Mouse (Mus musculus) ovary, postnatal 10 days (tissue): ENCODE results near the gene Aktip.

Source experiments
- DNase-seq: peaks from one replicate; pipeline ENCODE4 v3.0.0; 2022; ENCODE audit warnings: low spot score

Gene Aktip

DNA sequence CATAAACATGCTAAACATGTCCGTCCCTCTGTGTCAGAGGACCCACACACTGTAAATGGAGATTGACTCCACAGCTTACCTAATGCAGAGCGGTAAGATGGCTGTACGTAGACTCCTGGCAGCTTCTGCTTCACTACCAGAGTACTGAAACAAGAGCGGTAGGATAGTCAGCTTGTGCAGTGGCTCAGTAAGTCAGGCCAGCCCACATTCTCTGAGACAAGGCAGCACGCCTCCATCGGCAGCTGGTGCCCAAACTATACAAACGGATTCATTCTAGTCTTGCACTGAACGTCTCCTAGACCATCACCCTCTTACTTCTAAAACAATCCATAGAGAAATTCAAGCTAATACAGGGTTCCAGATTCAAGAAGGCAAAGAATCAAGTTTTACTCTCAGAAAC lies 73.0 kb downstream of the Aktip start:
- no peak for DNase-seq

GRCm38 (mm10) chr8:91124315-91124714 lies 75.5 kb downstream of the Aktip start:
- DNase-seq = no peak

- no peak for DNase-seq
Measured at GRCm38 (mm10) chr8:91118131-91118530, 81.6 kb downstream of the Aktip start.

DNA sequence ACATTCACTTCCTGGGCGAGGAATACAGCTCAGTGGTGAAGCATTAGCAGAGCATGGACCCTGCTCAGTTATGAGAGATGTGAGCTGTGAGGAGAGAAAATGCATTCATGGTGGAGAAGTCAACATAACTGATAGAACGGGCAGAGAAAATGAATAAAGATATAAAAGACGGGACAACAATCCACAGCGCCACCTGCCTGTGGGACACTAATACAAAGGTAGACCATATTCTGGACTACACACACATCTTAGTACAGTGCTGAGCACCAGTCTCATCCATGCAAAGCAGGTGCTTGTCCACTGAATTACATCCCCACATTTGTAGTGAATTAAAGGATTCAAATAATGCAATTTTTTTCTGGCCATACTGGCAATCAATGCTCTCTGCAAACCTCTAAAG lies 82.2 kb downstream of the Aktip start:
- DNase-seq = no peak

DNA sequence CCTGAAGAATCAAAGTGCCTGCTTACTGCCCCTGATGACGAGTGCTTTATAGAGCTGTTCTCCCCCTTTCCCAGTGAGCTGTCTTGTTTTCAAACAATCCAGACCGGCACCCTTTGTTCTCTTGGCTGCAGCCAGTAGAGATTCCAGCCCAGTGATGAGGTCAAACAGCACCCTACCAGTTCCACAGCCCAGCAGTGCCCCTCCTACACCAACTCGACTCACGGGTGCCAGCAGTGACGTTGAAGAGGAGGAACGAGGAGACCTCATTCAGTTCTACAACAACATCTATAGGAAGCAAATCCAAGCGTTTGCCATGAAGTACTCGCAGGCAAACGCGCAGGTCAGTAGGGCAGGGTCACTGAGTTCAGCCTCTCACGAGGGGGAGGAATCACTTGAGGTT lies 84.9 kb downstream of the Aktip start:
- no peak for DNase-seq

DNA sequence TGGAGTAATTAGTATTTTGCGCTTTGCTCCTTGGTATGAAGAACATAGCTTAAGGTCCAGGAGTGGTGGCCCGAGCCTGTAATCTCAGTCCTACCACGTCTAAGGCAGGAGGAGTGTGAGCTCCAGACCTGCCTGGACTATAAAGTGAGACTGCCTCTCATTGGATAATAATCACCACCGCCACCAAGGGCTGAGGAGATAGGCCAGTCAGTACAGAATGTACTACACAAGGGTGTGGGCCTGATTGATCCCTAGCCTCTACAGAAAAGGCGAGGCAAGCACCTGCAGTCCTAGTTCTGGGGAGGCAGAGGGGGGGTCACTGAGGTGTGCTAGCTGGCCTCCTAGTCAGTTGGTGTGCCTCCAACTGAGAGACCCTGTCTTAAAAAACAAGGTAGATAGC lies 85.3 kb downstream of the Aktip start:
- DNase-seq = no peak

- no peak for DNase-seq
Measured at GRCm38 (mm10) chr8:91111868-91112477, 87.8 kb downstream of the Aktip start.

DNA sequence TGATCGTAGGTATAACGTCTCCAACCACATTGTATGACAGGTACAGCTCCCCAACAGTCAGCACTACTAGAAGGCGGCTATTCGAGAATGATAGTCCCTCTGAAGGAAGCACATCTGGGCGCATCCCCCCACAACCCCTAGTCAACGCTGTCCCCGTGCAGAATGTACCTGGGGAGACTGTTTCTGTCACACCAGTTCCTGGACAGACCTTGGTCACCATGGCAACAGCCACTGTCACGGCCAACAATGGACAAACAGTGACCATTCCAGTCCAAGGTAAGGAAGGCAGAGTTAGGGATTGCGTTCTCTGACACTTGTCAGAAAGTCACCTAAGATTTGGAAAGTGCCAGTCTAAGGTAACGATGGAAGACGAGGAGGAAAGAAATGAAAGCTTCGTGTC lies 93.5 kb downstream of the Aktip start:
- DNase-seq = no peak

DNA sequence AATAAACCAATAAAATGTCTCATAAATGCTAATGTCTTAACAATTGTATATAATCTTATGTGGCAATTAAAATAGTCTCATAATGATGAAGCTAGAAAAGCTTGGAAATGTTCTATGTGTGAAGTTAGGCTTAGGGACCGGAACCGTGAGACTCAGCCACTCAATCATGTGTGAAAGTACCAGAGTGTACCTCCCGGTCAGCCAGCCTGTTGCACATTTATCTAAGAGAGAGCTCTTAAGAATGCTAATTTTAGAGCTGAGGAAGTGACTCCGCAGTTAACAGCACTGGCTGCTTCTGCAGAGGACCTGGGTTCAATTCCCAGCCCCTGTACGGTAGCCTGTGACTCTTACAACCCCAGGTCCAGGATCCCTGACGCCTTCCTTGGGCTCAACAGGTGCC lies 101.7 kb downstream of the Aktip start:
- DNase-seq = no peak

- no peak for DNase-seq
Measured at GRCm38 (mm10) chr8:91094135-91094534, 105.6 kb downstream of the Aktip start.

DNA sequence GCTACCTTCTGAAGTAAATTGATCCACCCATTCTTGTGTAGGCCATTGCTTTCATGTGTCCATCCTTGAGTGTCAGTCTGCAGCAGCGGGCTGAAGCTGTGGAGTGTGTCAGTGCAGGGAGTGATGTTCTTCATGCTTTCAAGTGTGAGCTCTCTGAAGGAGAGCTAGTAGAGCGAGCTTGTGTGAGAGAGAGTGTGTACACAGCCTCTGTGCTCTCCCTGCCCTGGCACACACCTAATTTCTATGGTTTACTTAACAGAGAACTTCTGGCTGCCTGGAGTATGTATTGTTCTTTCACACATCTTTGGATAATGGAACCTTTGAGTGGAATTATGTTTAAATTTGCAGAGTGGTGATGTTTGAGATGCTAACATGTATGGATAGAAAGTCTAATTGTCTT lies 110.2 kb downstream of the Aktip start:
- DNase-seq = no peak

DNA sequence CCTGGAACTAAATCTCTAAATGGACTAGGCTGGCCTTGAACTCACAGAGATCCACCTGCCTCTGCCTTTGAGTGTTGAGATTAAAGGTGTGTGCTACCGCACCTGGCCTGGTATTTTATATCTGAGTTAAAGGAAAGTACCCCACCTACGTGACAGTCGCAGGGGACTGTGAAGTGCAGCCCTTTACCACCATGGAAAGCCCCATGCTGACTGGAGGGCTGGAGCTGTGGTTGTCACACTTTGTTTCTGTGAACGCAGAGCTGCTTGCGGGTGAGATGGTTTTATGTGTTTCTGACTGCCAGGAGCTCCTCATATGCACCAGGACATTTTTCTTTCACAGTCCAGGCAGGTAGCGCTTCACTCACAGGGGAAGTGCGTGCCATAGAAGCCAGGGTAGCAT lies 111.3 kb downstream of the Aktip start:
- no peak for DNase-seq

- DNase-seq = no peak
Measured at GRCm38 (mm10) chr8:91082428-91082827, 117.3 kb downstream of the Aktip start.

DNA sequence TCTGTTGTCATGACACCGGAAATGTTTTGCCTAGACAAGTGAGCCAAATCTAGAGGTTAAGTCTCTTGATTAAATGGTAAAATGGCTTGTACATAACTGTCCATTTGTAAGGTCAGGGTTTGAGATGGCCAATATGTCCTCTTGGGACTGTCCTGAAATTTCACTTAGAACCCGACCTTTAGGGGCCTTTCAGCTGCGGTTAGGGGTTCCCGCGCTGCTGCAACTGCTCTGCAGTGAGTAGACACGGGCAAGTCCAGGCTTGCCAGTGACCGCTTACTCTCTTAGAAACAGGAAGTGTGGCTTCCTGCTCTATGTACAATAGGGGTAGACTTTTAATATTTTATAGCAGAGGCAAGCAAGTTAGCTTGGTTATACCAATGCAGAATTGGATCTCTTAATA lies 117.9 kb downstream of the Aktip start:
- no peak for DNase-seq

DNA sequence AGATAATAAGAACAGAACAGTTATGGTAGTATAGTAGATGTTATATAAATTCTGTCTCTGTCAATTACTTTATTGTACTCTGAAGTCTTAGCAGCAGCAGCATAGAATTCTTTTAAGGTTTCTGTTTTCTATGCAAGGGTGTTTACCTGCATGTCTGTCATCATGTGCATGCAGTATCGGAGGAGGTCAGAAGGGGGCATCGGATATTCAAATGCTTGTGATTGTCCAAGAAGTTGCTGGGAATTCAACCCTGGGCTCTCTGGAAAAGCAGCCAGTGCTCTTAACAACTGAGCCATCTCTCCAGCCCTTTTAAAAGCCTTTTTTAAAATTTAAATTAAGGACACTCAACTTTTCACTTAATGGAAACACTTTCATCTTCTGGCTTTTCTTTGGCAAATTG lies 120.1 kb downstream of the Aktip start:
- no peak for DNase-seq

GRCm38 (mm10) chr8:91077077-91077867 lies 122.5 kb downstream of the Aktip start:
- no peak for DNase-seq

DNA sequence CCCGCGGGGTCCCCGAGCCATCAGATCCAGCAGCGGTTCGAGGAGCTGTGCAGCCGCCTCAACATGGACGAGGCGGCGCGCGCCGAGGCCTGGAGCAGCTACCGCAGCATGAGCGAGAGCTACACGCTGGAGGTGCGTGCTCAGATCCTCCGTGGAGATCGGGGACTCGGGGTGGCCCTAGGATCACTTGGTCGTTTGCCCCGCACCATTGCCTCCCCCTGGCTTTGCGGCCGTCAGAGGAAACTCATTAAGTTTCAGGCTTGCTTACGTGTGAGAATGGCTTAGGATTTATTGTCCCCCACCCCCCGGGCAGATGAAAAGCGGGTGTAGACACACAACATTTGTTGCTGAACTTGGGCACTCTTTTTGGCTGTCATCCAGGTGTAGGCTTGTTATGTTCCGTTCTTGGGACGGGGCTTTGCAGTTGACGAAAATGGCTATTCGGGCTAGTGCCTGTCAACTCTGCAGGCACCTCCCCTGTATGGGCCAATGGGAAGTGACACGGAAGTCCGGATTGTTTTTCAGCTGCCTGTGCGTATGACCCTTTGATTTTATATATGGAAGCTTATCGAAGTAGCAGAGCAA lies 129.4 kb downstream of the Aktip start:
- peak; percentile 57 for DNase-seq

DNA sequence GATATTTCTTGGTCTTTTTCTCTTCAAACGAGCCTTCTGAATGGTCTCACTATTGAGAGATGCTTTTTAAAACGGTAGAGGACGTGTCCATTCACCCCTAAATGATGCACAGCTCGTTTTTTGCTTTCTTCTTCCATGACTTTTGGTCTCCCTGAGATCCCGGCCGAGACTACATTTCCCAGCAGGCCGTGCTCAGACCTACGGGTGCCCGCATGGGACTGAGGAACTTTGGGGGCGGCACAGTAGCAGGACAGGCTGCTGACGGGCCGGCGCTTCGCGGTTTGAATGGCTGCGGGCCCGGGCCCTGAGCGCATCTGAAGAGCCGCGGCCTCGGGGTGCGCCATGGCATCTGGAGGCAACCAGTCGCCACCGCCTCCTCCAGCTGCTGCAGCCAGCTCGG lies 129.9 kb downstream of the Aktip start, which contains the start of gene Rbl2:
Gene Rbl2 (plus strand): TSS at position 224 of the 400 bp plus-strand sequence.
- peak; percentile 92 for DNase-seq

GRCm38 (mm10) chr8:91069407-91069806 lies 130.4 kb downstream of the Aktip start:
- DNase-seq = no peak

DNA sequence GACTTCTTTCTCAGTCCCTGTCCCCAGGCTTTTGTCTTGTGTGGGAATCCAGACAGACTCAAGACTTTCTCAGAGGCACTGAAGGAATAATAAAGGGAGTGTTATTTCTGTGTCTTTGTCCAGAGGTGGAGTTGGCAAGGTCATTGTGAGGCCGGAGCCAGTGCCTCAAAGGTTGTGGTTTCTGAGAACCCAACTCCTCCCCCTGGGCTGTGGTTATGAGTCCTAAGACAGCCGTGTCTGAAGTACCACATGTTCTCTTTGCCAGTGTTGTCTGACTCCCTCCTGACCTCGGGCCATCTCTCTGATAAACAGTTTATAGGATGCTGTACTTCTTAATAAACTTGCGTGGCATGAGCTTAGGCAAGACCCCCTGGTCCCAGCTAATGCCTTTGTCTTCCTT lies 134.6 kb downstream of the Aktip start:
- DNase-seq = no peak
